ENCODE assay signal across 26 mouse cellular contexts in the genomic region with DNA sequence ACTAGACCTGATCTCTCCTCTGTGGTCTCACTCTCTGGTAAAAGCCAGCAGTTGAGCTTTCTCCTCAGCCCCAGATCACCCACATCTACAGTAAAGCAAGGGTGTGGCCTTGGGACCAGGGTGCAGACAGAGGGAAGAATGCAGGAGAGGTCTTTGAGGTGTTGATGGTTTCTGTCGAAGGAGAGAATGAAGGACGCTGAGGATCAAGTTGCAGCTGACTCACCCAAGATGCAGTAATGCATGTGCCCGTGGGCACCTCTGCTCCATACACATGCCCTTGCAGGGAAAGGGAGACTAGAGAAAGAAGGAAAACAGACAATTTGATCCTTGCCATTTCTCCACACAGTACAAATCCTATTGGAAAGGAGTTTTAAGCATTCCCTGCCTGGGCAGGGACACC. TPM values are rescaled to one million over a fixed set of nuclear protein-coding genes. Genes with fewer than 3 reads are reported as not detected.
"Had no signal": no experiment of that assay in that cellular context is flagged by ENCODE, and none has a peak within 500 bp of the region (broad histone marks: within the 10 kb centered on the region; RNA-seq: fewer than 3 reads in every experiment).

No protein-coding gene starts in this region.

- H3K9me3 ChIP-seq: heart, embryonic 10.5 days; heart, embryonic 12.5 days; hindbrain, embryonic 10.5 days; hindbrain, embryonic 12.5 days; intestine, embryonic 15.5 days; limb, embryonic 13.5 days; limb, embryonic 15.5 days; liver, embryonic 13.5 days had no signal

- H3K4me2 ChIP-seq: heart, embryonic 12.5 days; hindbrain, embryonic 12.5 days; hindbrain, embryonic 14.5 days; intestine, embryonic 15.5 days; limb, embryonic 13.5 days; limb, embryonic 15.5 days; liver, embryonic 13.5 days had no signal

- ATAC-seq: hindbrain, embryonic 16.5 days; inflammation-experienced regulatory T-cells, adult 6 months; intestine, embryonic 15.5 days; intestine, postnatal 0 days had no signal

- H3K36me3 ChIP-seq: heart, embryonic 10.5 days; heart, embryonic 12.5 days; hindbrain, embryonic 10.5 days; hindbrain, embryonic 12.5 days; intestine, embryonic 15.5 days; limb, embryonic 13.5 days; limb, embryonic 15.5 days; liver, embryonic 13.5 days had no signal

- H3K9ac ChIP-seq: heart, embryonic 12.5 days; hindbrain, embryonic 12.5 days; hindbrain, embryonic 14.5 days; intestine, embryonic 15.5 days; limb, embryonic 13.5 days; limb, embryonic 15.5 days; liver, embryonic 13.5 days had no signal

- H3K27ac ChIP-seq: gastrocnemius, adult 2 months; heart, adult 2 months; heart, embryonic 10.5 days; hindbrain, embryonic 10.5 days; hindbrain, embryonic 12.5 days; hindbrain, embryonic 14.5 days; intestine, embryonic 15.5 days; layer of hippocampus, adult 2 months; limb, embryonic 13.5 days; limb, embryonic 15.5 days; liver, embryonic 13.5 days had no signal

- H3K4me3 ChIP-seq: gastrocnemius, adult 2 months; heart, adult 2 months; heart, embryonic 10.5 days; heart, embryonic 12.5 days; hindbrain, embryonic 10.5 days; hindbrain, embryonic 12.5 days; intestine, embryonic 15.5 days; layer of hippocampus, adult 2 months; limb, embryonic 13.5 days; limb, embryonic 15.5 days; liver, embryonic 13.5 days had no signal

- H3K27me3 ChIP-seq: hindbrain, embryonic 12.5 days; intestine, embryonic 15.5 days; liver, embryonic 13.5 days had no signal

- DNase-seq: gastrocnemius, adult 2 months; gastrocnemius, postnatal 10 days; gastrocnemius, postnatal 25 days; heart, adult 2 months; heart, postnatal 10 days; heart, postnatal 4 days; kidney, adult 18-20 months; kidney, adult 8-10 months; kidney, postnatal 10 days; kidney, postnatal 25 days; kidney, postnatal 4 days; left cerebral cortex, postnatal 4 days; liver, embryonic 13.5 days had no signal

- H3K4me1 ChIP-seq: heart, embryonic 10.5 days; heart, embryonic 12.5 days; hindbrain, embryonic 12.5 days; intestine, embryonic 15.5 days; limb, embryonic 13.5 days; limb, embryonic 15.5 days; liver, embryonic 13.5 days had no signal

RNA-seq across cellular contexts. Expression of gene Pik3c2g, which starts 5.1 kb away (rescaled TPM):
- polyA plus RNA-seq: heart, adult 2 months; heart, embryonic 16.5 days had no signal
